Comparison of ENCODE assay signal across 16 mouse cellular contexts in the genomic region with DNA sequence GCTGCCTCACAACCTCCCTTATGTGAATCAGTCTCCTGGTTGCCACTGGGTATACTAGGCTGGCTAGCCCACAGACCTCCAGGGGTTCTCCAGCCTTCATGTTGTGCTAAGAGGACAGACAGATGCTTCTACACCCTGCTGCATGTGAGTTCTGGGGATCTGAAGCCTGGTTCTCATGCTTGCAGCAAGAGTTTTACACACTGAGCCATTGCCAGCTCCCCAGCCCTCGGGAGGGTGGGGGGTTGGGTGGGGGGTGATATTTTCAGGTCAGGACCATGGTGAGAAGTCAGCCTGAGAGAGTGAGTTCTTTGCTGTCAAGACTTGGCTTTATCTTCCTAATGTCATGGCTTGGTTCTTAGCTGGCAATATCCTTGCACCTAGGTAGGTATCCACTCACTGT. TPM values are rescaled to one million over a fixed set of nuclear protein-coding genes. Genes with fewer than 3 reads are reported as not detected.
DNase-seq lines count a peak whose midpoint lies in the region; ATAC-seq and TF ChIP-seq lines count a peak whose summit lies in the region.
"Had no signal": no experiment of that assay in that cellular context is flagged by ENCODE, and none has a peak within 500 bp of the region (broad histone marks: within the 10 kb centered on the region; RNA-seq: fewer than 3 reads in every experiment).

No protein-coding gene starts in this region.

- peak overlapping the region; percentile 47 for H3K27ac ChIP-seq in heart, embryonic 15.5 days
- H3K27ac ChIP-seq in testis, adult 2 months (ENCODE audit: control insufficient read depth, insufficient read depth, low read depth, low read length): no peak overlapping the region
- H3K27ac ChIP-seq in liver, embryonic 13.5 days: peak overlapping the region; percentile 68
- H3K27ac ChIP-seq: hindbrain, embryonic 13.5 days; lung, embryonic 15.5 days; midbrain, embryonic 13.5 days had no signal

- no peak for ATAC-seq in heart, embryonic 15.5 days (replicated peaks; ENCODE audit: insufficient number of reproducible peaks, insufficient read depth, low FRiP score, low read depth)
- ATAC-seq in liver, embryonic 13.5 days (ENCODE audit: low read depth): no peak
- ATAC-seq: midbrain, embryonic 13.5 days had no signal

- no peaks in the 10 kb centered on the region for H3K9me3 ChIP-seq in heart, embryonic 15.5 days (replicated peaks)
- H3K9me3 ChIP-seq in liver, embryonic 13.5 days (replicated peaks): no peaks in the 10 kb centered on the region
- H3K9me3 ChIP-seq: hindbrain, embryonic 13.5 days; lung, embryonic 15.5 days; midbrain, embryonic 13.5 days had no signal

- TF ChIP-seq CTCF in testis, adult 2 months (IDR thresholded peaks at IDR 0.05; ENCODE audit: control insufficient read depth, insufficient read depth, insufficient replicate concordance, low read depth, low read length): no peak

- H3K4me1 ChIP-seq in heart, embryonic 15.5 days (replicated peaks): peaks cover 27% of the 10 kb centered on the region
- peaks cover 5% of the 10 kb centered on the region; the same call in 1 of the 2 replicates for H3K4me1 ChIP-seq in testis, adult 2 months (ENCODE audit: control insufficient read depth, insufficient read depth, low read length)
- H3K4me1 ChIP-seq in liver, embryonic 13.5 days (replicated peaks): peaks cover 42% of the 10 kb centered on the region
- H3K4me1 ChIP-seq: hindbrain, embryonic 13.5 days; midbrain, embryonic 13.5 days had no signal

- WGBS in heart, embryonic 15.5 days: 55% methylated on average over 1 of the region's 1 CpGs
- 29% methylated on average over 1 of the region's 1 CpGs for WGBS in liver, embryonic 13.5 days (ENCODE audit: insufficient replicate concordance)

- intact Hi-C loops in heart, postnatal 10 days (cut with DNase I): no loop called here

- H3K27me3 ChIP-seq in heart, embryonic 15.5 days: no peaks in the 10 kb centered on the region
- no peaks in the 10 kb centered on the region for H3K27me3 ChIP-seq in testis, adult 2 months (ENCODE audit: control insufficient read depth, insufficient read depth, low read length)
- no peaks in the 10 kb centered on the region for H3K27me3 ChIP-seq in liver, embryonic 13.5 days
- H3K27me3 ChIP-seq: CH12.LX; hindbrain, embryonic 13.5 days; lung, embryonic 15.5 days; midbrain, embryonic 13.5 days; Patski had no signal

- no peak overlapping the region for H3K4me3 ChIP-seq in heart, embryonic 15.5 days
- H3K4me3 ChIP-seq in testis, adult 2 months (ENCODE audit: control insufficient read depth, low read depth, low read length): peak overlapping the region; percentile 37; the same call in 1 of the 2 replicates
- peak overlapping the region; percentile 29; the same call in 1 of the 2 replicates for H3K4me3 ChIP-seq in liver, embryonic 13.5 days (replicated peaks)
- H3K4me3 ChIP-seq: hindbrain, embryonic 13.5 days; lung, embryonic 15.5 days; midbrain, embryonic 13.5 days had no signal

- no peak overlapping the region for H3K9ac ChIP-seq in heart, embryonic 15.5 days
- peak overlapping the region; percentile 49 for H3K9ac ChIP-seq in liver, embryonic 13.5 days
- H3K9ac ChIP-seq: hindbrain, embryonic 13.5 days; lung, embryonic 15.5 days; midbrain, embryonic 13.5 days had no signal

- DNase-seq in heart, postnatal 10 days: no peak
- no peak for DNase-seq in testis, postnatal 10 days (ENCODE audit: low spot score)
- no peak for DNase-seq in liver, embryonic 13.5 days
- no peak for DNase-seq in B cell, adult 2 months
- no peak for DNase-seq in embryo, embryonic 9.5 days (ENCODE audit: extremely low spot score)
- DNase-seq: adrenal gland, adult 8-10 months had no signal

- TF ChIP-seq POLR2A in testis, adult 2 months (IDR thresholded peaks at IDR 0.05; ENCODE audit: control insufficient read depth, low read depth, low read length): no peak

- H3K36me3 ChIP-seq in heart, embryonic 15.5 days: peaks cover 64% of the 10 kb centered on the region
- H3K36me3 ChIP-seq in testis, adult 2 months (ENCODE audit: control insufficient read depth, insufficient read depth, low read length): peaks cover 5% of the 10 kb centered on the region
- H3K36me3 ChIP-seq in liver, embryonic 13.5 days: peaks cover 61% of the 10 kb centered on the region

- 0 out of 2 replicates have a peak overlapping the region, but pooled peaks have one; percentile 24 for H3K4me2 ChIP-seq in heart, embryonic 15.5 days
- H3K4me2 ChIP-seq in liver, embryonic 13.5 days: peak overlapping the region; percentile 51
- H3K4me2 ChIP-seq: hindbrain, embryonic 13.5 days; midbrain, embryonic 13.5 days had no signal

RNA-seq across cellular contexts. Expression of a gene that starts 9.0 kb away (rescaled TPM):
- 33.5 and 40.2 TPM in 2 replicates for polyA plus RNA-seq in heart, embryonic 15.5 days (2015; fragmentation: Nextera tagmentation; extraction: Ambion mirVana)
- 10 to 100 TPM; 11.5 to 16.4 TPM for total RNA-seq in heart, postnatal 10 days (2021)
- polyA plus RNA-seq in testis, adult 2 months (2012; rRNA removed): 16.3 and 19.2 TPM in 2 replicates
- 58.9 and 61.8 TPM in 2 replicates for polyA plus RNA-seq in liver, embryonic 13.5 days (2015; fragmentation: Nextera tagmentation; extraction: Ambion mirVana)

RNA-seq across cellular contexts. Expression of a gene that starts 9.1 kb away (rescaled TPM):
- 8.9 and 10.5 TPM in 2 replicates for polyA plus RNA-seq in heart, embryonic 15.5 days (2015; fragmentation: Nextera tagmentation; extraction: Ambion mirVana)
- 10 to 100 TPM; 22.0 to 29.9 TPM for total RNA-seq in heart, postnatal 10 days (2021)
- polyA plus RNA-seq in testis, adult 2 months (2012; rRNA removed): 73.1 and 73.8 TPM in 2 replicates
- polyA plus RNA-seq in liver, embryonic 13.5 days (2015; fragmentation: Nextera tagmentation; extraction: Ambion mirVana): 7.2 and 9.7 TPM in 2 replicates

RNA-seq across cellular contexts. Expression of a gene that starts 13.9 kb away (rescaled TPM):
- 177 and 212 TPM in 2 replicates for polyA plus RNA-seq in heart, embryonic 15.5 days (2015; fragmentation: Nextera tagmentation; extraction: Ambion mirVana)
- total RNA-seq in heart, postnatal 10 days (2021): 100 to 1,000 TPM; 227 to 228 TPM
- polyA plus RNA-seq in testis, adult 2 months (2012; rRNA removed): 0.41 and 0.76 TPM in 2 replicates
- 1.2 TPM in 2 replicates for polyA plus RNA-seq in liver, embryonic 13.5 days (2015; fragmentation: Nextera tagmentation; extraction: Ambion mirVana)
- polyA plus RNA-seq: erythroblast, embryonic 14.5 days had no signal

RNA-seq across cellular contexts. Expression of a gene that starts 32.5 kb away (rescaled TPM):
- 7.7 and 8.3 TPM in 2 replicates for polyA plus RNA-seq in heart, embryonic 15.5 days (2015; fragmentation: Nextera tagmentation; extraction: Ambion mirVana)
- 1 to 10 TPM in 1 of 2 experiments, not detected in 1; 1.0 TPM for total RNA-seq in heart, postnatal 10 days (2021)
- not detected in 2 replicates for polyA plus RNA-seq in testis, adult 2 months (2012; rRNA removed)
- polyA plus RNA-seq in liver, embryonic 13.5 days (2015; fragmentation: Nextera tagmentation; extraction: Ambion mirVana): 134 and 152 TPM in 2 replicates
- total RNA-seq: CH12.LX; left cerebral cortex, postnatal 10 days had no signal
- polyA plus RNA-seq: urinary bladder, adult 2 months had no signal

RNA-seq across cellular contexts. Expression of a gene that starts 35.9 kb away (rescaled TPM):
- polyA plus RNA-seq in heart, embryonic 15.5 days (2015; fragmentation: Nextera tagmentation; extraction: Ambion mirVana): 0.33 and 0.84 TPM in 2 replicates
- under 1 TPM in 1 of 2 experiments, not detected in 1; 0.72 TPM for total RNA-seq in heart, postnatal 10 days (2021)
- polyA plus RNA-seq in testis, adult 2 months (2012; rRNA removed): 0.73 and 1.4 TPM in 2 replicates
- 3.5 and 4.4 TPM in 2 replicates for polyA plus RNA-seq in liver, embryonic 13.5 days (2015; fragmentation: Nextera tagmentation; extraction: Ambion mirVana)
- total RNA-seq: adrenal gland, adult 8-10 months had no signal

Comparison
In these comparisons a context has a peak if more than half of its experiments do, and no peak if none do; other contexts are left out.
1. RNA of a gene that starts 13.9 kb away (polyA plus RNA-seq): 177 to 212 TPM in heart, embryonic 15.5 days; 1.2 TPM in liver, embryonic 13.5 days and 0.41 to 0.76 TPM in testis, adult 2 months; every median in the first group is over 10 times any median in the second.